Mouse (Mus musculus) limb, embryonic 14.5 days (tissue): Measurements from ENCODE around the gene Trappc3. TPM values are rescaled to one million over a fixed set of nuclear protein-coding genes. Genes with fewer than 3 reads are reported as not detected.
A peak's percentile ranks its signal among the peaks of the same experiment; 100 is the strongest.

Experiments
- ATAC-seq: fragments of 200-750 bp; cut with Nextera tagmentation; 2 replicates; pipeline ENCODE4 v1.8.0; 2017; ENCODE audit warnings: low read depth, moderate number of reproducible peaks, moderate TSS enrichment; ENCODE audit not compliant: low FRiP score
- DNase-seq: peaks from one replicate; pipeline ENCODE4 v3.0.0-alpha.2; 2015; ENCODE audit warnings: low spot score
- H3K27ac ChIP-seq: fragments of 300-500 bp; sonication (generic); replicated peaks from 2 replicates; pipeline ENCODE4 v1.5.1; 2014; ENCODE audit warnings: low read depth, mild to moderate bottlenecking, low read length, moderate library complexity, mixed read lengths
- H3K27me3 ChIP-seq: fragments of 300-500 bp; sonication (generic); 2 replicates; pipeline ENCODE4 v1.6.1; 2014; ENCODE audit warnings: low read length, mixed read lengths; ENCODE audit not compliant: control insufficient read depth, insufficient read depth
- H3K36me3 ChIP-seq: fragments of 300-500 bp; sonication (generic); 2 replicates; pipeline ENCODE4 v1.6.1; 2014; ENCODE audit warnings: mild to moderate bottlenecking, low read length, moderate library complexity, mixed read lengths; ENCODE audit not compliant: control insufficient read depth, insufficient read depth
- H3K4me1 ChIP-seq: fragments of 300-500 bp; sonication (generic); 2 replicates; pipeline ENCODE4 v1.6.1; 2014; ENCODE audit warnings: antibody characterized with exemption, low read length, mixed read lengths; ENCODE audit not compliant: control insufficient read depth, insufficient read depth
- H3K4me2 ChIP-seq: fragments of 300-500 bp; sonication (generic); replicated peaks from 2 replicates; pipeline ENCODE4 v1.6.1; 2014; ENCODE audit warnings: low read depth, mild to moderate bottlenecking, low read length, moderate library complexity; ENCODE audit not compliant: severe bottlenecking
- H3K4me3 ChIP-seq: fragments of 300-500 bp; sonication (generic); replicated peaks from 2 replicates; pipeline ENCODE4 v1.5.1; 2014; ENCODE audit warnings: low read length
- H3K9ac ChIP-seq: fragments of 300-500 bp; sonication (generic); 2 replicates; pipeline ENCODE4 v1.6.1; 2014; ENCODE audit warnings: mild to moderate bottlenecking, low read depth, low read length, moderate library complexity; ENCODE audit not compliant: severe bottlenecking
- H3K9me3 ChIP-seq: fragments of 300-500 bp; sonication (generic); 2 replicates; pipeline ENCODE4 v1.6.1; 2016; ENCODE audit warnings: low read length; ENCODE audit not compliant: control insufficient read depth
- POLR2A ChIP-seq: fragments of 200-500 bp; IDR thresholded peaks from 2 replicates; pipeline ENCODE4 v1.8.0; 2012; ENCODE audit warnings: inconsistent platforms, mild to moderate bottlenecking, moderate library complexity, borderline replicate concordance; ENCODE audit not compliant: insufficient read depth, insufficient read length; ENCODE audit errors: extremely low read depth
- WGBS: fragments of 180-500 bp; shearing (Covaris S2); extraction: QIAGEN DNeasy Blood & Tissue Kit; methylation state at CpG from one replicate; pipeline ENCODE4 v1.1.7; 2014; 5-methylcytosine and 5-hydroxymethylcytosine counted together
- polyA plus RNA-seq, 2 experiments: library from polyadenylated mRNA; depleted of rRNA in 1 of 2; stranded (reverse) in 1 of 2; unstranded in 1 of 2; fragments of >200 nt; fragmentation: Nextera tagmentation in 1 of 2; extraction: Ambion mirVana in 1 of 2; gene quantifications; 2 replicates each; pipeline versions ENCODE4 v1.2.1 to v1.2.3; 2012 to 2014

Gene Trappc3
- polyA plus RNA-seq, 2 experiments, result 34.5 to 113 TPM

DNA sequence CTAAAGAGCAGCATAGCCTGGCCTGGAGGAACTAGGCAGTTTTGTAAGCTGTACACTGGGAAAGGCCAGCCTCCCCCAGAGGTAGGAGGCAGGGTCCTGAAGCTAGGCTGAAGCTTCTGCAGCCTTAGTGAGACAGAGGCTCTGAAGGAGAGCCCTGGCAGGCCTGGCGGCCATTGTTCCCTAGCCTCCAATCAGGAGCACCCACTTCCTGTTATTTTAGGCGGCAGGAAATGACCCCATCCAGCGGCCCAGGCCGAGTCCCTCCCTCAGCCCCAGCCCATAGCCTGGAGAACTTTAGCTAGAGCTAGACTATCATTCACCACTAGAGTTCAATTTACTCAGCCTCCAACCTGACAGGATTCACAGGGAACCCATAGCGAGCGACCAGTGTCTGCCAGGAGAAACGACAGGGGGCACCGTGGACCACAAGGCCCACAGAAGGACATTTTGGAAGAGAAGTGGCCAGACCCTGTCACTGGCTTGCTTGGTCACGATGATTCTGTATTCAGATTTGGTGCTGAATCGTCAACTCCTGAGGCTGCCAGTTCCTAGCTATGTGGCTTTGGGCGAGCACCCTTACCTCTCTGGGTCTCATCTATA, 10.4 kb upstream of the Trappc3 start:
- ATAC-seq (no peak), DNase-seq (no peak)
- Histone ChIP-seq H3K27me3 (no peaks in the 10 kb centered on the region), H3K4me1 (peaks cover 34% of the 10 kb centered on the region), H3K36me3 (peaks cover 31% of the 10 kb centered on the region), H3K9me3 (no peaks in the 10 kb centered on the region), H3K4me2 (no peak overlapping the region; the same call in 1 of the 2 replicates), H3K27ac (0 out of 2 replicates have a peak overlapping the region, but pooled peaks have one; percentile 28), H3K4me3 (no peak overlapping the region), H3K9ac (no peak overlapping the region; the same call in 1 of the 2 replicates)
- 62% methylated on average over 11 of the region's 11 CpGs for WGBS
- TF ChIP-seq POLR2A, result no peak

DNA sequence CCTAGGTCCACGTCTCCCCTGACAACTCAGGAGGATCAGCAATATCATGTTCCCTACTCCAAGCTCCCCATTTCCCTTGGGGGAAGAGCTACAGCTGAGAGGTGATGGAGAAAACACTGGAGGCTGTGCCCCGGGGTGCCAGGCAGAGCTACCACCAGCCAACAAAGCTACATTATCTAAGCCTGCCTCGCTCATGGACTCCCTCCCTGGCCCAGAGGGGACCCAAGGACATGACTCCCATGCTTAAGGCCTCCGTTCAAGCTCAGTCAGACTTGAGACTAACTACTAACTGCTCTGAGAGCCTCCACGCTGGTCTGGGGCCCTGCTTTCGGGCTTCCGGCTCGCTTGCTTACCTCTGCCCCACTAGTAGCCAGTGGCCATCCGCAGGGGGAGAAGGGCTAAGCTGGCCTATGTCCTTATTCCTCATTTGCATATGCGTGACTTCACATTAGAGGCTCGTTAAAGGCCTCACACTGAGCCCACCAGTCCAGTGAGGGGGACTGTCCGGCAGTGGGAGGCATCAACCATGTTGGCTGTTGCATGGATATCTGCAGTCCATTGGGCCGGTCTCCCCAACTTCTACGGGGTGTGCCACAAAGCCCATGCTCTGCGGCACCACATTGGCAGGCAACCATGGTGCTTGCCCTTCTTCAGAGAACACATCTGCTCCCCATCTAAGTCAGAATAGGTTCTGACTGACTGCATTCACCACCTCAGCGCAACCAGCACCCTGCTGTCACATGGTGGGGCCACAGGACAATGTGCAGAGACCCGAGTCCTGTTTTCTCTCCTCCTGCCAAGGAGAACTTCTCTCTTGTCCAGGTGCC, 9.5 kb upstream of the Trappc3 start:
- Histone ChIP-seq H3K4me2 (0 out of 2 replicates have a peak overlapping the region, but pooled peaks have one; percentile 17), H3K9ac (no peak overlapping the region), H3K36me3 (peaks cover 27% of the 10 kb centered on the region), H3K27me3 (no peaks in the 10 kb centered on the region), H3K4me3 (no peak overlapping the region), H3K9me3 (no peaks in the 10 kb centered on the region), H3K27ac (no peak overlapping the region), H3K4me1 (peaks cover 43% of the 10 kb centered on the region)
- no peak for DNase-seq
- WGBS, result 71% methylated on average over 16 of the region's 17 CpGs
- no peak for ATAC-seq
- no peak for TF ChIP-seq POLR2A

DNA sequence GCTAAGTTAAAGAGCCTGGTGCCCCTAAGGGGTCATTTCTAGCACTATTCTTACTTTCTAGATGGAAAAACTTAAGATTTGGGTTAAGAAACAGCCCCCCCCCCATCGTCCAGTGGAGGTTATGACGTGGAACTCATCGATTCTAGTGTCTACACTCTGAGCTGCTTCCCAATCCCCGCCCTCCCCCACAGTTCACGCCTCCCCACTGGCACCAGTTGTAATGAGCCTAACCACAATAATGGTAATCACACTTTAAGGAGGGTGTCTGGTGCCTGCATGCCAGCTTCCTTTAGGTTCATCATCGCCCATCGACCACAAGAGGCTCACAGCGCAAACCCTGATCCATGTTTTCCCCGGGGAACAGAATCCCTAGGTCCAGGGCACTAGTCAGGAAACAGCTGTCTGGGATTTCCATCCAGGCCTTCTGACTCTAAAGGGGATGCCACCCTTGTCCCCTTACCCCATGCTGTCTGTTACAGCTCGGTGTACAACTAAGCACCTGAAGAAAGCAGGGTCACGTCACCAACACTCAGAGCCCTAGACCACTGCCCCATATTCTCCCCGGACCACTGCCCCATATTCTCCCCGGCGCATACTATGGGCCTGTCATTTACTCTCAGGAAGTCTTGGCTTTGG, 8.4 kb upstream of the Trappc3 start:
- DNase-seq, result no peak
- ATAC-seq, result no peak
- H3K4me2 ChIP-seq, result peak overlapping the region; percentile 95
- no peaks in the 10 kb centered on the region for H3K27me3 ChIP-seq
- WGBS, result 75% methylated on average over 14 of the region's 14 CpGs
- peak overlapping the region; percentile 100 for H3K4me3 ChIP-seq
- H3K9me3 ChIP-seq, result no peaks in the 10 kb centered on the region
- peaks cover 48% of the 10 kb centered on the region for H3K4me1 ChIP-seq
- no peak for TF ChIP-seq POLR2A
- H3K36me3 ChIP-seq, result peaks cover 18% of the 10 kb centered on the region
- H3K27ac ChIP-seq, result no peak overlapping the region
- H3K9ac ChIP-seq, result peak overlapping the region; percentile 93; the same call in 1 of the 2 replicates

DNA sequence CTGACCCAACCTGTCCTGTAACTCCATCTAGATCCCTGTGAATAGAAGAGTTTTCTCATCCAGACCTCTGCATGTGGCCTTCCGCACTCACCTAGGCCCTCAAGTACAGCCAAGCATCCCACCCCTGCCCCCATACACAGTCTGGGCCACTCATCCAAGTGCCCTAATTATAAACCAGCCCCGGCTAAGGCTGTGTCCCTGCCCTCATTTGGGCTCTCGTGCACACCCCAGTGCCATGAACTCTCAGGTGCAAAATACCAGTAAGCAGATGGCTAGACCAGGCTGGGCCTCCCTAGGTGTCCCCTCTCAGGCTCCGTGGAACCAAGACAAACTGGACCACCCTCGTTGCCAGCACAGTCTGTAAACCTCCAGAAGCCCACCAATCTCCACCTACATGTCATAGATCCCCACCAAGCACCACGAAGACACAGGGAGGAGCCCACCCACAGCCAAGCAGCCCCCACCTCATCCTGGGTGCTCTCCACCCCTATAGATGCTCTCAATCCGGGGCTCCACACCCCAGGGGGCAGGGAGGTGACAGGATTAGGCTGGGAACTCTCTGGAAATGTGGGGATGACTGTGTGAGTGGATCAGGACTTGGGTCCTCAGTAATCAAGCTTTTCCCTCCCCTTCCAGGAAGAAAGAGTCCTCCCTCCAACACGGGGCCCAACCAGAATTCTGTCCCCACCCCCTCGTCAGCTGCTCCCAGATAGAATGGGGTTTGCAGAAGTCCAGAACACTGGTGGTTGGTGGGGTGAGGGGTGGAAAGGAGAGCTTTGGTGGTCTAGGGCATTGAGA, 7.6 kb upstream of the Trappc3 start:
- Histone ChIP-seq H3K27me3 (no peaks in the 10 kb centered on the region), H3K9me3 (no peaks in the 10 kb centered on the region), H3K9ac (peak overlapping the region; percentile 93), H3K27ac (peak overlapping the region; percentile 92), H3K4me3 (peak overlapping the region; percentile 100), H3K4me2 (peak overlapping the region; percentile 95), H3K36me3 (peaks cover 18% of the 10 kb centered on the region; the same call in 1 of the 2 replicates), H3K4me1 (peaks cover 55% of the 10 kb centered on the region)
- TF ChIP-seq POLR2A, result no peak
- WGBS, result 13% methylated on average over 9 of the region's 9 CpGs
- DNase-seq (peak; percentile 41), ATAC-seq (no peak)
